Mouse (Mus musculus) brain, embryonic 14.5 days (tissue): ENCODE results near the gene Dmap1.

ENCODE experiments used
- CTCF ChIP-seq: fragments of 200-500 bp; IDR thresholded peaks from 2 replicates; pipeline ENCODE4 v1.5.1; 2012; ENCODE audit warnings: inconsistent platforms, mild to moderate bottlenecking, moderate library complexity, borderline replicate concordance; ENCODE audit not compliant: insufficient read depth, insufficient read length; ENCODE audit errors: extremely low read depth
- POLR2A ChIP-seq: fragments of 200-500 bp; IDR thresholded peaks from 2 replicates; pipeline ENCODE4 v1.6.1; 2012; ENCODE audit warnings: mild to moderate bottlenecking, inconsistent platforms, borderline replicate concordance; ENCODE audit not compliant: poor library complexity, insufficient read depth, insufficient read length, severe bottlenecking; ENCODE audit errors: extremely low read depth

GRCm38 (mm10) chr4:117628464-117628863 lies 53.6 kb downstream of the Dmap1 start:
- TF ChIP-seq CTCF (peak; percentile 32; the same call in 1 of the 2 replicates), POLR2A (no peak)
